Mouse (Mus musculus): ENCODE results near the gene Lgals9.

DNA sequence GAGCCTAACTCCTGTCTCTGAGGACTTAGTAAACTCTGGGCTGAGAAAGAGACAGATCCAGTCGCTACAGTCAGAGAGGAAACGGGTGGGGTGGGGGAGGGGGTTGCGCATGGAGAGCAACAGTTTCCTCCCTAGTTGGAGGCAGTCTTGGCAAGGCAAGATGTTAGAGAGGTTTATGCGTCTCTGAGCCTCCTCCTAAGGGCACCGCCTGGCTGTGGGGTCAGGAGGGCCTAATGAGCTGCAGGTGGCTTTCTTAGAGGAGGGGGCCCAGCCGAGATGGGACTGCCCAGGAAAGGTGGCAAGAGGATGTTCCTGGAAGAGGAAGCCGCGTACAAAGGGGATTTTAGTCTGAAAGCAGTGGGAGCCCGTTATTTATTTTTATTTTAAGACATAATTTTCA is 60.6 kb downstream of the Lgals9 start:
- TF ChIP-seq CTCF (IDR thresholded peaks at IDR 0.05; ENCODE audit: low read depth, low read length), result no peak
- no peak for TF ChIP-seq POLR2A (IDR thresholded peaks at IDR 0.05; ENCODE audit: extremely low read depth, insufficient read depth, low read length)
